In genomic region chr4:123670598-123670997, GRCm38 (mm10) we compare ENCODE assay signal across 8 mouse cellular contexts. TPM values are rescaled to one million over a fixed set of nuclear protein-coding genes. Genes with fewer than 3 reads are reported as not detected.
DNase-seq lines count a peak whose midpoint lies in the region; ATAC-seq lines count a peak whose summit lies in the region.

No protein-coding gene starts in this region.

- H3K27me3 ChIP-seq in hindbrain, embryonic 16.5 days (replicated peaks; ENCODE audit: control insufficient read depth, insufficient read depth, low read length): no peaks in the 10 kb centered on the region
- H3K27me3 ChIP-seq in neural tube, embryonic 15.5 days (replicated peaks): no peaks in the 10 kb centered on the region

- H3K36me3 ChIP-seq in hindbrain, embryonic 16.5 days (ENCODE audit: control insufficient read depth, insufficient read depth, low read length): 0 out of 2 replicates have a peak, but pooled peaks cover 4% of the 10 kb centered on the region
- H3K36me3 ChIP-seq in neural tube, embryonic 15.5 days: peaks cover 16% of the 10 kb centered on the region

- H3K4me1 ChIP-seq in hindbrain, embryonic 16.5 days (ENCODE audit: control insufficient read depth, insufficient read depth, low read depth, low read length): peaks cover 28% of the 10 kb centered on the region
- peaks cover 46% of the 10 kb centered on the region for H3K4me1 ChIP-seq in neural tube, embryonic 15.5 days

- H3K9me3 ChIP-seq in hindbrain, embryonic 16.5 days (ENCODE audit: control insufficient read depth, low read length): no peaks in the 10 kb centered on the region
- no peaks in the 10 kb centered on the region for H3K9me3 ChIP-seq in neural tube, embryonic 15.5 days (replicated peaks)

- 0 out of 2 replicates have a peak, but pooled peaks have one; percentile 25 for ATAC-seq in hindbrain, embryonic 16.5 days
- 0 out of 2 replicates have a peak, but pooled peaks have one; percentile 28 for ATAC-seq in neural tube, embryonic 15.5 days (ENCODE audit: low FRiP score)

- DNase-seq in cerebellum, postnatal 10 days: peak; percentile 68 to 77
- DNase-seq in cerebellum, adult 11-12 months: no peak
- DNase-seq in retina, postnatal 1 day: peak; percentile 39
- DNase-seq in retina, embryonic 14.5 days (ENCODE audit: low spot score): no peak
- no peak for DNase-seq in spleen, postnatal 14 days (ENCODE audit: low spot score in 2 of 2)
- DNase-seq in lung, postnatal 36 days: no peak

- H3K4me2 ChIP-seq in hindbrain, embryonic 16.5 days (ENCODE audit: low read length): no peak overlapping the region
- no peak overlapping the region for H3K4me2 ChIP-seq in neural tube, embryonic 15.5 days

- no peak overlapping the region for H3K4me3 ChIP-seq in hindbrain, embryonic 16.5 days (ENCODE audit: low read length)
- H3K4me3 ChIP-seq in neural tube, embryonic 15.5 days (replicated peaks): no peak overlapping the region

- H3K27ac ChIP-seq in hindbrain, embryonic 16.5 days (ENCODE audit: low read depth, low read length): no peak overlapping the region
- peak overlapping the region; percentile 9; the same call in 1 of the 2 replicates for H3K27ac ChIP-seq in neural tube, embryonic 15.5 days (replicated peaks)

- no peak overlapping the region for H3K9ac ChIP-seq in hindbrain, embryonic 16.5 days (ENCODE audit: low read depth, low read length)
- no peak overlapping the region for H3K9ac ChIP-seq in neural tube, embryonic 15.5 days (replicated peaks)

RNA-seq across cellular contexts. Expression of gene Macf1, which starts 13.6 kb away (rescaled TPM):
- polyA plus RNA-seq in hindbrain, embryonic 16.5 days (2015; fragmentation: Nextera tagmentation; extraction: Ambion mirVana): 61.0 and 62.2 TPM in 2 replicates
- polyA plus RNA-seq in neural tube, embryonic 15.5 days (2015; fragmentation: Nextera tagmentation; extraction: Ambion mirVana): 57.6 and 62.6 TPM in 2 replicates

RNA-seq across cellular contexts. Expression of gene Ndufs5, which starts 47.4 kb away (rescaled TPM):
- 446 and 518 TPM in 2 replicates for polyA plus RNA-seq in hindbrain, embryonic 16.5 days (2015; fragmentation: Nextera tagmentation; extraction: Ambion mirVana)
- polyA plus RNA-seq in neural tube, embryonic 15.5 days (2015; fragmentation: Nextera tagmentation; extraction: Ambion mirVana): 474 and 561 TPM in 2 replicates

Comparison
In these comparisons a context has a peak if more than half of its experiments do, and no peak if none do; other contexts are left out.
1. DNase-seq: peak in cerebellum, postnatal 10 days (2 of 2) and retina, postnatal 1 day (single experiment); none in cerebellum, adult 11-12 months (single experiment), retina, embryonic 14.5 days (single experiment), spleen, postnatal 14 days (0 of 2) and lung, postnatal 36 days (single experiment).